Mouse (Mus musculus) ES-Bruce4 (cell line): ENCODE measurements around the gene Tor4a. TPM values are rescaled to one million over a fixed set of nuclear protein-coding genes. Genes with fewer than 3 reads are reported as not detected.

Source experiments
- H3K27ac ChIP-seq: 2 replicates; pipeline ENCODE4 v1.5.1; 2012; ENCODE audit warnings: low read length, inconsistent platforms; ENCODE audit not compliant: insufficient read depth
- H3K27me3 ChIP-seq: 2 replicates; pipeline ENCODE4 v1.6.1; 2012; ENCODE audit warnings: mild to moderate bottlenecking, low read length, inconsistent platforms; ENCODE audit not compliant: control insufficient read depth, poor library complexity, insufficient read depth, severe bottlenecking
- H3K36me3 ChIP-seq: 2 replicates; pipeline ENCODE4 v1.6.1; 2012; ENCODE audit warnings: inconsistent platforms, mild to moderate bottlenecking, low read length, moderate library complexity; ENCODE audit not compliant: control insufficient read depth, poor library complexity, insufficient read depth, severe bottlenecking
- H3K4me1 ChIP-seq: one replicate; pipeline ENCODE4 v1.8.1; 2011; ENCODE audit warnings: low read length; ENCODE audit not compliant: control insufficient read depth, insufficient read depth
- H3K4me3 ChIP-seq: 2 replicates; pipeline ENCODE4 v1.5.1; 2011; ENCODE audit warnings: low read depth, mild to moderate bottlenecking, low read length
- H3K9ac ChIP-seq: 2 replicates; pipeline ENCODE4 v1.6.1; 2012; ENCODE audit warnings: low read depth, mild to moderate bottlenecking, inconsistent platforms; ENCODE audit not compliant: poor library complexity, severe bottlenecking
- H3K9me3 ChIP-seq: replicated peaks from 2 replicates; pipeline ENCODE4 v1.6.1; 2012; ENCODE audit warnings: mild to moderate bottlenecking, low read length, inconsistent platforms; ENCODE audit not compliant: control insufficient read depth, poor library complexity, insufficient read depth, severe bottlenecking
- CTCF ChIP-seq: IDR thresholded peaks from one replicate; pipeline ENCODE4 v1.8.1; 2011; ENCODE audit warnings: low read depth, low read length
- EP300 ChIP-seq: IDR thresholded peaks from 2 replicates; pipeline ENCODE4 v1.6.1; 2011; ENCODE audit warnings: low read depth, low read length; ENCODE audit not compliant: insufficient read depth
- POLR2A ChIP-seq: IDR thresholded peaks from one replicate; pipeline ENCODE4 v1.8.1; 2011; ENCODE audit warnings: low read length; ENCODE audit not compliant: insufficient read depth
- polyA plus RNA-seq: library from polyadenylated mRNA; stranded (reverse); fragments of >200 nt; gene quantifications from 2 replicates; pipeline ENCODE4 v1.2.4, GENCODE M21; 2011; ENCODE audit warnings: low read depth; ENCODE audit not compliant: missing spikeins, insufficient read depth, insufficient read length

Tor4a gene
- polyA plus RNA-seq, 1 experiment = 4.5 TPM

DNA sequence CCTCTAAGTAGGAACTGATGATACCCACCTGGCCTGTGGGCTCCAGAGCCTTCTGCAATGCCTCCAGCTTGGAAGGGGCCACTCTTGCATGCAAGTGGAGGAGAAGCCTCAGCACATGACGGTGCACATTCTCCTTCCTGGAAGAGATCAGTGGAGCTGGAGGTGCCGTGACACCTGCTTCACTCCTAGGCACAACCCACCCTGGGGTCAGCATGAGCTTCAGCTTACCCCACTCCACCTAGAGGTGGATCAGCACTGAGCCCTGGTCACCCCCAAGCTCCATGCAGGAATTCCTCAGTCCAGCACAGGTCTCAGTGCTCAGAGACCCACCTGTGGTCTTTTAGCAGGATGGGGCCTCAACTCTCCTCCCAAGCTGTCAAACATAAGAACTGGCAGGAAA is 3.9 kb upstream of the Tor4a start:
- no peak overlapping the region for H3K4me3 ChIP-seq
- no peaks in the 10 kb centered on the region for H3K4me1 ChIP-seq
- H3K9me3 ChIP-seq = no peaks in the 10 kb centered on the region
- H3K36me3 ChIP-seq = peaks cover 33% of the 10 kb centered on the region
- no peak overlapping the region for H3K9ac ChIP-seq
- no peak for TF ChIP-seq CTCF
- no peak for TF ChIP-seq EP300
- no peak for TF ChIP-seq POLR2A
- H3K27me3 ChIP-seq = no peaks in the 10 kb centered on the region
- H3K27ac ChIP-seq = no peak overlapping the region

DNA sequence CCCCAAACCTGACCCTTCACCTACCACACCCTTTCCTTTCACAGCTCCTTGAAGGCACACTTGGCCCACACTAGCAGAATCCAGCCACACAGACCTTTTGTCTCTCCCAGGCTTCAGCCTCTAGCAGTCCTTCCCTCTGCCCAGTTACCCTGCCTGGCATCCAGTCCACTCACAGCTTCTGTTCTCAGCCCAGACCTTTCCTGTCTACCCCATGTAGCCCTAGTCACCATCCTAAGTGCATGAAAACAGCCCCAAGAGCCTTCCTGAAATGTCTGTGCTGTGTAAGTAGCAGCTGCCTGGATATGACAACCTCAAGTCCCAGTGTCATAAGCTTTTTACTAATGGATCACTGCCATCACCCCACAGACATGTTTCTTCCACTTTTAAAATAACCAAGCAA is 1.3 kb upstream of the Tor4a start:
- Histone ChIP-seq H3K9me3 (no peaks in the 10 kb centered on the region), H3K4me1 (no peaks in the 10 kb centered on the region), H3K27ac (no peak overlapping the region), H3K27me3 (no peaks in the 10 kb centered on the region), H3K4me3 (no peak overlapping the region), H3K36me3 (peaks cover 22% of the 10 kb centered on the region), H3K9ac (no peak overlapping the region)
- no peak for TF ChIP-seq POLR2A

DNA sequence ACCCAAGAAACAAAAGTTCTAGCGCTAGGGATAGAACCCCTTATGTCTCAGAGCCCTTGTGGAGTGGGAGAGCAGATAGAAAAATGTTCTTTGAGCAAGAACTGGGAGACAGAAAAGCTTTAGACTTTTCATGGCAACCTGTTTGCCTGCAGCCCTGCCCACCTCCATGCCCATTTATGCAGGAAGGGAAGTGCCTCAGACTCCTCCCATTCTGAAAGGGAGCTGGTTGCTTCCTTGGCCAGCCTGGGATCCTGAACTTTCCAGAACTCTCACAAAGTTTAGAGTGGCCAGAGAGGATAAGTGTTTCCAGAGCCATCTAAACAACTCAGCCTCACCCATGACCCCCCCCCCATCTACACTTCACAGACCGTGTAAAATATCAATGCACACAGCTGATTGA is 505 bp upstream of the Tor4a start:
- Histone ChIP-seq H3K4me1 (no peaks in the 10 kb centered on the region), H3K9me3 (no peaks in the 10 kb centered on the region), H3K27me3 (no peaks in the 10 kb centered on the region), H3K4me3 (no peak overlapping the region), H3K9ac (0 out of 2 replicates have a peak overlapping the region, but pooled peaks have one; percentile 8), H3K36me3 (peaks cover 16% of the 10 kb centered on the region), H3K27ac (0 out of 2 replicates have a peak overlapping the region, but pooled peaks have one; percentile 52)
- TF ChIP-seq POLR2A (no peak), CTCF (no peak)

DNA sequence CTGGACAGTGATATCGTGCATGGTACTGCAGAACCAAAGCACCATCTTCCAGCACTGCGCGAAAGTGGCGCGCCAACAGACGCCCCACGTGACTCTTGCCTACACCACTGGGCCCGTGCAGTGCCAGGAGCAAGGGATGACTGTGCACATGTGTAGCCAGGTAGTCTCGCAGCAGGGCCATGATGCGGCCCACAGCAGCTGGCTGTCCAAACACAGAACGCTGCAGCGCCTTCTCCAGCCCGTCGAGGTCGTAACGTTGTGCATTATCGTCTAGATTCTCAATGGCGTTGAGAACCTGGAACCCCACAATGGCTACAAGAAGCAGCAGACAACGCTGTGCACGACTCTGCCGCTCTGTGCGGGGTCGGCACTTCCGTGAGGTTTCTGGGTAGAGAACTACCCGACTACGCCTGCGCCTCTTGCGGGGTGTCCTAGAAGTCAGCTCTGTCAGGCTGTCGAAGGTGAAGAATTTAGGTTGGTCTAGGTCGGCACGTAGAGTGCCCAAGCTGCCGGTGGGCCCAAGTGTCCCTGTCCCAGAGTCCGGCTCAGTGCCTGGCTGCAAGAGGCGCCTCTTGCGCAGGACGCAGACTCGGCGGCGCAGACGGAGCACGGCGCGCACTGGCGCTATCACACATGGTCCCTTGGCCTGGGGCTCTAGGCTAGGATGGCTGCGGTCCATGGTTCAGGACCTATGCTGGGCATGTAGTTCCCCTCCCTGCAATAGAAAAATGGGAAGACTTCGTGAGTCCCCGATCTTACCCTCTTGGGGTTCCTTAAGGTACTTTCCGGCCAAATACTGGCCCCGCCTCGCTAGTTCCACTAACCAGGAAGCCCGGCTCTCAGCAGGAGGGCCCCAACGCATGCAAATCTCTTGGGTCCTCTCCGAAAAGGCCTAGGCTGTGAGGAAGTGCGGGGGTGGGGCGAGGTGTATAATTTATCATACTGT is 1.2 kb downstream of the Tor4a start:
- H3K4me3 ChIP-seq = peak overlapping the region; percentile 55
- TF ChIP-seq CTCF = no peak
- no peak for TF ChIP-seq EP300
- no peak for TF ChIP-seq POLR2A
- peak overlapping the region; percentile 8 for H3K9ac ChIP-seq
- 0 out of 2 replicates have a peak overlapping the region, but pooled peaks have one; percentile 0 for H3K27ac ChIP-seq
- H3K4me1 ChIP-seq = no peaks in the 10 kb centered on the region
- no peaks in the 10 kb centered on the region for H3K9me3 ChIP-seq
- H3K27me3 ChIP-seq = no peaks in the 10 kb centered on the region
- H3K36me3 ChIP-seq = peaks cover 9% of the 10 kb centered on the region; the same call in 1 of the 2 replicates

DNA sequence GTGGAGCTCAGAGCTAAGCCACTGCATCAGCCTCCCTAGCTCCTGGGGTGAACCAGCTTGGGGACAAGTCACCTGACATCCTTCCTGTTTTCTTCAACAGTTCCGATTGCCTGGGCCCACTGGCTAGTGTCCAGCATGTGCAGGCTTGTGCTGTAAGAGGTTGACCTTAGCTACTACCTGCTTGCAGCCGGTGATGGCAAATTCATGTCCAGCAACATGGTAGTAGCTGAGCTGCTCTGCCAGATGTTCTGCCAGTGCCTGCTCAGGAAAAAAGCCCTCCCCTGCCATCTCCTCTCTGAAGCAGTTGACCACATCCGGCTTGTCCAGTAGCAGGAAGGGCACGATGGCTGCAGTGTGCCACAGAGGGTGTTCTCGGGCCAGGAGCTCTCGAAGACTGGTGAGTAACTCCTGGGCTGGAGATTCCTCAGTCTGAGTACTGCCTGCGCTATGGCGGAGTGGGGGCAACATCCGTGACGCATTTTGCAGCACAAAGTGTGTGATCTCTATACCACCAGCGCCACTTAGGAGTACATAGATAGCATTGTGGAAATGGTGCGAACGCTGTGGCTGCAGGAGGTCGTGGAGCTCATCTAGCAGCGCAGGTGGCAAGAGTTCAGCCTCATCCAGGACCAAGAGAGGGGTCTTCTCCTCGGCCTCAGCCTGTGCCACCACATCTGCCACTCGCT is 2.1 kb downstream of the Tor4a start:
- no peaks in the 10 kb centered on the region for H3K9me3 ChIP-seq
- 0 out of 2 replicates have a peak, but pooled peaks cover under 1% of the 10 kb centered on the region for H3K36me3 ChIP-seq
- no peak overlapping the region for H3K27ac ChIP-seq
- no peaks in the 10 kb centered on the region for H3K27me3 ChIP-seq
- H3K4me3 ChIP-seq = peak overlapping the region; percentile 55
- H3K4me1 ChIP-seq = no peaks in the 10 kb centered on the region
- no peak for TF ChIP-seq CTCF
- no peak for TF ChIP-seq EP300
- TF ChIP-seq POLR2A = no peak
- 0 out of 2 replicates have a peak overlapping the region, but pooled peaks have one; percentile 8 for H3K9ac ChIP-seq

DNA sequence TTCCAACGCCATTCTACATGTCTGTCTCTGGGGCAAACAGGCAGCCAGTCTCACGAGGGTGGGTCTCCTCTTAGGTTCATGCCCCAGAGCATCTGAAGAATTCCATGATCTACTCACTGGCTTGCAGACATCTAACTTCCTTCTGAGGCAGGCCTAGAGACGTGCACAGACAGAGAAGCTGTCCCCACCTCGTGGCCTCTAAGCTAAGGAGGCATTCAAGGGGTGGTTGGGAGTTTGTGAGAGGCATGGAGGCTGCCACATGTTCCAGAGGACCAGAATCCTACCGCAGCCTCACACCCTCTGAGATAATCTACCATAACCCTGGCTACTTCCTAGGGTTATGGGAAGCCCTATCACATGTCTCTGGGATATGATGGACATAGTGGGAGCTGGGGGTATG is 2.7 kb downstream of the Tor4a start:
- Histone ChIP-seq H3K4me1 (no peaks in the 10 kb centered on the region), H3K9me3 (no peaks in the 10 kb centered on the region), H3K4me3 (no peak overlapping the region), H3K27ac (no peak overlapping the region), H3K27me3 (no peaks in the 10 kb centered on the region), H3K36me3 (no peaks in the 10 kb centered on the region), H3K9ac (no peak overlapping the region)
- TF ChIP-seq POLR2A (no peak), EP300 (no peak), CTCF (no peak)
